Comparison of ENCODE assay signal across 11 mouse cellular contexts in genomic region chr14:19970845-19971244, GRCm38 (mm10). TPM values are rescaled to one million over a fixed set of nuclear protein-coding genes. Genes with fewer than 3 reads are reported as not detected.
A peak's percentile ranks its signal among the peaks of the same experiment; 100 is the strongest.
DNase-seq lines count a peak whose midpoint lies in the region; ATAC-seq and TF ChIP-seq lines count a peak whose summit lies in the region.
"Had no signal": no experiment of that assay in that cellular context is flagged by ENCODE, and none has a peak within 500 bp of the region (broad histone marks: within the 10 kb centered on the region; RNA-seq: fewer than 3 reads in every experiment).

No protein-coding gene starts in this region.

- TF ChIP-seq RAD21 in CH12.LX (IDR thresholded peaks at IDR 0.05; ENCODE audit: low read depth, low read length) = no peak

- dilution Hi-C loops in CH12.LX (cut with MboI; ENCODE audit: extremely low pct_ligation_motif_present, extremely low pct_unique_long_range_greater_than_20kb, low sequenced_read_pairs) = no loop called here

- in situ Hi-C loops in CH12.LX (cut with MboI; ENCODE audit: low pct_ligation_motif_present, low pct_unique_long_range_greater_than_20kb, low sequenced_read_pairs) = loop anchor here (10.0 kb wide), 1 partner anchor 94 kb away; no protein-coding TSS in a partner anchor

- no peak for DNase-seq in hindbrain, embryonic 11.5 days (ENCODE audit: low spot score)
- peak; percentile 81 for DNase-seq in CH12.LX (ENCODE audit: extremely low read depth)
- DNase-seq in layer of hippocampus, adult 8-10 months (ENCODE audit: low spot score in 2 of 2) = no peak
- DNase-seq in cerebellum, adult 8-10 months = no peak
- DNase-seq in embryo, embryonic 10.5 days (ENCODE audit: low spot score) = no peak
- DNase-seq: adrenal gland, postnatal 36 days; kidney, postnatal 25 days had no signal

- H3K27ac ChIP-seq in hindbrain, embryonic 12.5 days = no peak overlapping the region
- no peak overlapping the region for H3K27ac ChIP-seq in hindbrain, embryonic 11.5 days (ENCODE audit: low read depth, low read length)
- peak overlapping the region; percentile 90 for H3K27ac ChIP-seq in CH12.LX (ENCODE audit: insufficient read depth, low read depth)
- H3K27ac ChIP-seq in forebrain, embryonic 15.5 days (replicated peaks) = peak overlapping the region; percentile 40

- TF ChIP-seq EP300 in CH12.LX (IDR thresholded peaks at IDR 0.05; ENCODE audit: low read length) = peak; percentile 45

- ATAC-seq in hindbrain, embryonic 12.5 days (ENCODE audit: low FRiP score) = no peak
- no peak for ATAC-seq in hindbrain, embryonic 11.5 days (ENCODE audit: low FRiP score)
- ATAC-seq in forebrain, embryonic 15.5 days (replicated peaks) = no peak
- ATAC-seq in megakaryocyte progenitor cell, adult 5-6 weeks (replicated peaks; ENCODE audit: poor library complexity) = peak; percentile 62
- ATAC-seq: lung, postnatal 0 days had no signal

- H3K4me1 ChIP-seq in hindbrain, embryonic 12.5 days = peaks cover 63% of the 10 kb centered on the region
- peaks cover 6% of the 10 kb centered on the region; the same call in 1 of the 2 replicates for H3K4me1 ChIP-seq in hindbrain, embryonic 11.5 days (replicated peaks; ENCODE audit: control insufficient read depth, insufficient read depth, low read length)
- peaks cover 31 to 82% of the 10 kb centered on the region in 2 experiments for H3K4me1 ChIP-seq in CH12.LX (ENCODE audit: control insufficient read depth in 1 of 2, insufficient read depth in 2 of 2)
- peaks cover 79% of the 10 kb centered on the region for H3K4me1 ChIP-seq in forebrain, embryonic 15.5 days

- H3K27me3 ChIP-seq in hindbrain, embryonic 12.5 days = no peaks in the 10 kb centered on the region
- no peaks in the 10 kb centered on the region for H3K27me3 ChIP-seq in hindbrain, embryonic 11.5 days (ENCODE audit: control insufficient read depth, insufficient read depth, low read length)
- no peaks in the 10 kb centered on the region for H3K27me3 ChIP-seq in CH12.LX (replicated peaks)
- no peaks in the 10 kb centered on the region for H3K27me3 ChIP-seq in forebrain, embryonic 15.5 days

- peak overlapping the region; percentile 1; the same call in 1 of the 2 replicates for H3K4me2 ChIP-seq in hindbrain, embryonic 12.5 days (replicated peaks)
- no peak overlapping the region for H3K4me2 ChIP-seq in hindbrain, embryonic 11.5 days (replicated peaks; ENCODE audit: low read depth, low read length)
- peak overlapping the region; percentile 93 for H3K4me2 ChIP-seq in CH12.LX (ENCODE audit: insufficient read depth, low read depth, poor library complexity, severe bottlenecking)
- peak overlapping the region; percentile 17 for H3K4me2 ChIP-seq in forebrain, embryonic 15.5 days (replicated peaks)

- peaks cover 46% of the 10 kb centered on the region for H3K79me2 ChIP-seq in CH12.LX (replicated peaks; ENCODE audit: control insufficient read depth, extremely low read depth, insufficient read depth, poor library complexity, severe bottlenecking)

- H3K4me3 ChIP-seq in hindbrain, embryonic 12.5 days = no peak overlapping the region
- no peak overlapping the region for H3K4me3 ChIP-seq in hindbrain, embryonic 11.5 days (ENCODE audit: low read depth, low read length)
- peak overlapping the region; percentile 17 to 55 (median 32) for H3K4me3 ChIP-seq in CH12.LX (replicated peaks in 1 of 3; ENCODE audit: low read depth in 2 of 3, low read length in 2 of 3, poor library complexity in 1 of 3)
- no peak overlapping the region for H3K4me3 ChIP-seq in forebrain, embryonic 15.5 days

- TF ChIP-seq POLR2A in CH12.LX (IDR thresholded peaks at IDR 0.05; ENCODE audit: low read depth, low read length) = 0 out of 2 replicates have a peak, but pooled peaks have one; percentile 12

- WGBS in hindbrain, embryonic 12.5 days = 63% methylated on average over 3 of the region's 3 CpGs
- 76% methylated on average over 3 of the region's 3 CpGs for WGBS in hindbrain, embryonic 11.5 days
- WGBS in forebrain, embryonic 15.5 days = 30% methylated on average over 3 of the region's 3 CpGs

- no peak overlapping the region for H3K9ac ChIP-seq in hindbrain, embryonic 12.5 days
- H3K9ac ChIP-seq in hindbrain, embryonic 11.5 days (ENCODE audit: low read depth, low read length) = no peak overlapping the region
- H3K9ac ChIP-seq in CH12.LX (ENCODE audit: insufficient read depth, low read depth) = peak overlapping the region; percentile 72
- H3K9ac ChIP-seq in forebrain, embryonic 15.5 days (replicated peaks) = no peak overlapping the region

- TF ChIP-seq CTCF in CH12.LX (conservative IDR thresholded peaks at IDR 0.05 in 1 of 2, IDR thresholded peaks at IDR 0.05 in 1 of 2; ENCODE audit: low read depth in 2 of 2, low read length in 2 of 2) = no peak

- no peaks in the 10 kb centered on the region for H3K36me3 ChIP-seq in hindbrain, embryonic 12.5 days
- H3K36me3 ChIP-seq in hindbrain, embryonic 11.5 days (ENCODE audit: control insufficient read depth, insufficient read depth, low read length) = no peaks in the 10 kb centered on the region
- H3K36me3 ChIP-seq in CH12.LX (replicated peaks in 1 of 2; ENCODE audit: control insufficient read depth in 1 of 2, insufficient read depth in 1 of 2, low read length in 1 of 2) = peaks cover 0 to 9% of the 10 kb centered on the region in 2 experiments
- H3K36me3 ChIP-seq in forebrain, embryonic 15.5 days = no peaks in the 10 kb centered on the region

- H3K9me3 ChIP-seq in hindbrain, embryonic 12.5 days (replicated peaks) = no peaks in the 10 kb centered on the region
- H3K9me3 ChIP-seq in hindbrain, embryonic 11.5 days (ENCODE audit: control insufficient read depth, low read length) = no peaks in the 10 kb centered on the region
- no peaks in the 10 kb centered on the region for H3K9me3 ChIP-seq in CH12.LX (replicated peaks; ENCODE audit: low read length)
- no peaks in the 10 kb centered on the region for H3K9me3 ChIP-seq in forebrain, embryonic 15.5 days

TF ChIP-seq in CH12.LX, 34 proteins besides CTCF, POLR2A, EP300 and RAD21:
- peak; percentile 53 for TF ChIP-seq SIN3A (IDR thresholded peaks at IDR 0.05; ENCODE audit: low read length)
- TF ChIP-seq MYC (IDR thresholded peaks at IDR 0.05; ENCODE audit: low read depth, low read length) = 0 out of 2 replicates have a peak, but pooled peaks have one; percentile 3
- peak; percentile 38 for TF ChIP-seq ELF1 (IDR thresholded peaks at IDR 0.05; ENCODE audit: low read depth, low read length)
- TF ChIP-seq MEF2A (IDR thresholded peaks at IDR 0.05; ENCODE audit: borderline replicate concordance, low read depth, low read length) = no peak
- peak; percentile 39; the same call in 1 of the 2 replicates for TF ChIP-seq CHD2 (IDR thresholded peaks at IDR 0.05; ENCODE audit: low read length)
- TF ChIP-seq ZMIZ1 (IDR thresholded peaks at IDR 0.05; ENCODE audit: low read depth, low read length) = peak; percentile 12; the same call in 1 of the 2 replicates
- TF ChIP-seq CHD1 (IDR thresholded peaks at IDR 0.05; ENCODE audit: low read depth, low read length) = no peak
- TF ChIP-seq IRF4 (IDR thresholded peaks at IDR 0.05; ENCODE audit: low read depth, low read length) = peak; percentile 55
- no peak for TF ChIP-seq UBTF (IDR thresholded peaks at IDR 0.05; ENCODE audit: low read depth, low read length)
- 0 out of 2 replicates have a peak, but pooled peaks have one; percentile 32 for TF ChIP-seq MXI1 (IDR thresholded peaks at IDR 0.05; ENCODE audit: low read depth, low read length)
- peak; percentile 41; the same call in 1 of the 2 replicates for TF ChIP-seq POLR2AphosphoS2 (IDR thresholded peaks at IDR 0.05; ENCODE audit: low read depth, low read length)
- TF ChIP-seq E2F4 (IDR thresholded peaks at IDR 0.05; ENCODE audit: insufficient replicate concordance, low read depth, low read length) = no peak
- TF ChIP-seq SMC3 (IDR thresholded peaks at IDR 0.05; ENCODE audit: low read depth, low read length) = no peak
TF ChIP-seq in CH12.LX: peak in this region for 8.

RNA-seq across cellular contexts. Expression of gene Gng2, which starts 6.6 kb away (rescaled TPM):
- 203 and 213 TPM in 2 replicates for polyA plus RNA-seq in hindbrain, embryonic 12.5 days (2016; fragmentation: Nextera tagmentation; extraction: Ambion mirVana)
- polyA plus RNA-seq in hindbrain, embryonic 11.5 days (2014; fragmentation: Nextera tagmentation; extraction: Ambion mirVana) = 164 and 201 TPM in 2 replicates
- total RNA-seq in CH12.LX (2012; rRNA removed) = 62.9 and 63.4 TPM in 2 replicates
- 61.8 and 67.7 TPM in 2 replicates for total RNA-seq in CH12.LX (2014; rRNA removed)
- 52.1 and 70.0 TPM in 2 replicates for polyA plus RNA-seq in CH12.LX (2012; ENCODE audit: insufficient read length, low read depth)
- 456 and 468 TPM in 2 replicates for polyA plus RNA-seq in forebrain, embryonic 15.5 days (2015; fragmentation: Nextera tagmentation; extraction: Ambion mirVana)
- total RNA-seq in megakaryocyte progenitor cell, adult 5-6 weeks (2015) = 47.7 and 53.6 TPM in 2 replicates
- total RNA-seq in megakaryocyte progenitor cell, adult 5-6 weeks (2017) = 32.1 and 67.0 TPM in 2 replicates
- total RNA-seq in layer of hippocampus, adult 8-10 months (2022) = 100 to 1,000 TPM; 262 to 293 (median 273) TPM

Comparison
In these comparisons a context has a peak if more than half of its experiments do, and no peak if none do; other contexts are left out.
1. H3K27ac ChIP-seq: peak in CH12.LX (single experiment) and forebrain, embryonic 15.5 days (single experiment); none in hindbrain, embryonic 12.5 days (single experiment) and hindbrain, embryonic 11.5 days (single experiment).
2. H3K4me3 ChIP-seq: peak in CH12.LX (3 of 3); none in hindbrain, embryonic 12.5 days (single experiment), hindbrain, embryonic 11.5 days (single experiment) and forebrain, embryonic 15.5 days (single experiment).